Mouse (Mus musculus) forebrain, embryonic 11.5 days (tissue): ENCODE measurements around the gene Fbxl5. TPM values are rescaled to one million over a fixed set of nuclear protein-coding genes. Genes with fewer than 3 reads are reported as not detected.

ENCODE experiments used
- ATAC-seq: fragments of 200-750 bp; cut with Nextera tagmentation; replicated peaks from 2 replicates; pipeline ENCODE4 v1.8.0; 2017; ENCODE audit warnings: moderate TSS enrichment; ENCODE audit not compliant: low FRiP score
- DNase-seq: peaks from one replicate; pipeline ENCODE4 v3.0.0-alpha.2; 2017; ENCODE audit warnings: low spot score
- H3K27ac ChIP-seq: fragments of 300-500 bp; sonication (generic); 2 replicates; pipeline ENCODE4 v1.5.1; 2014; ENCODE audit warnings: low read depth, low read length
- H3K27me3 ChIP-seq: fragments of 300-500 bp; sonication (generic); 2 replicates; pipeline ENCODE4 v1.6.1; 2014; ENCODE audit warnings: mild to moderate bottlenecking, low read length, mixed read lengths; ENCODE audit not compliant: control insufficient read depth, insufficient read depth
- H3K36me3 ChIP-seq: fragments of 300-500 bp; sonication (generic); 2 replicates; pipeline ENCODE4 v1.6.1; 2014; ENCODE audit warnings: mild to moderate bottlenecking, low read length, moderate library complexity, mixed read lengths; ENCODE audit not compliant: control insufficient read depth, insufficient read depth
- H3K4me1 ChIP-seq: fragments of 300-500 bp; sonication (generic); replicated peaks from 2 replicates; pipeline ENCODE4 v1.6.1; 2014; ENCODE audit warnings: low read length, mixed read lengths; ENCODE audit not compliant: control insufficient read depth, insufficient read depth
- H3K4me2 ChIP-seq: fragments of 300-500 bp; sonication (generic); 2 replicates; pipeline ENCODE4 v1.6.1; 2014; ENCODE audit warnings: low read depth, mild to moderate bottlenecking, low read length, moderate library complexity, mixed read lengths; ENCODE audit not compliant: severe bottlenecking
- H3K4me3 ChIP-seq: fragments of 300-500 bp; sonication (generic); 2 replicates; pipeline ENCODE4 v1.5.1; 2014; ENCODE audit warnings: low read depth, low read length
- H3K9ac ChIP-seq: fragments of 300-500 bp; sonication (generic); 2 replicates; pipeline ENCODE4 v1.6.1; 2014; ENCODE audit warnings: low read length
- H3K9me3 ChIP-seq: fragments of 300-500 bp; sonication (generic); 2 replicates; pipeline ENCODE4 v1.6.1; 2016; ENCODE audit warnings: low read length, mixed read lengths; ENCODE audit not compliant: control insufficient read depth
- WGBS: fragments of 180-500 bp; shearing (Covaris S2); extraction: QIAGEN DNeasy Blood & Tissue Kit; methylation state at CpG from one replicate; pipeline ENCODE4 v1.1.7; 2014; 5-methylcytosine and 5-hydroxymethylcytosine counted together
- polyA plus RNA-seq: library from polyadenylated mRNA; unstranded; fragments of >200 nt; fragmentation: Nextera tagmentation; extraction: Ambion mirVana; gene quantifications from 2 replicates; pipeline ENCODE4 v1.2.1, GENCODE M21; 2014

The Fbxl5 gene
- polyA plus RNA-seq, 1 experiment from 2014 or later = 69.1 TPM

DNA sequence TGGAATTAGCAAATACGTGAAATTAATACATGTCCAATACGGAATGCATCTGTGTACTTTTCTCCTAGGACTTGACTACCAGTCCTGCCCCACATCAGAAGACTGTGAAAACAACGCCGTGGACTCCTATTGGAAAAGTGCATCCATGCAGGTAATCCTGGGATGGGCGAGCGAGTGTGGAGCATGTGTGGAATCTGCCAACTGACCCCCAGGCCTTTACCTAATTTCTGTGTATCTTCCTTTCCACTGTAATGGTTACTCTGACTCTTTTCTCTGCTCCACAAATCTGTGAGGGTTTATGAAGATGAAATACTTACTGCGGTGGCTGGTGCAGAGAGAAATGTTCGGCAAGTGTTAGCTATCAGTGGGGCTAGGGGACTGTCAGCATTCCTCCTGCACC is 761 bp upstream of the Fbxl5 start:
- ATAC-seq = no peak
- no peak for DNase-seq

GRCm38 (mm10) chr5:43820785-43821184 is 653 bp downstream of the Fbxl5 start:
- Histone ChIP-seq H3K36me3 (no peaks in the 10 kb centered on the region), H3K27me3 (no peaks in the 10 kb centered on the region), H3K4me2 (no peak overlapping the region), H3K9me3 (no peaks in the 10 kb centered on the region), H3K4me3 (no peak overlapping the region), H3K4me1 (no peaks in the 10 kb centered on the region), H3K9ac (no peak overlapping the region), H3K27ac (no peak overlapping the region)
- DNase-seq (no peak), ATAC-seq (no peak)
- 93% methylated on average over 11 of the region's 11 CpGs for WGBS

More for the DNA sequence above, 761 bp upstream of the Fbxl5 start:
- H3K4me3 ChIP-seq = no peak overlapping the region
- H3K36me3 ChIP-seq = no peaks in the 10 kb centered on the region
- no peak overlapping the region for H3K4me2 ChIP-seq
- H3K27ac ChIP-seq = no peak overlapping the region
- no peaks in the 10 kb centered on the region for H3K4me1 ChIP-seq
- no peaks in the 10 kb centered on the region for H3K27me3 ChIP-seq
- WGBS = 66% methylated on average over 8 of the region's 8 CpGs
- no peak overlapping the region for H3K9ac ChIP-seq
- no peaks in the 10 kb centered on the region for H3K9me3 ChIP-seq

- no peak for DNase-seq
- H3K9me3 ChIP-seq = no peaks in the 10 kb centered on the region
- no peak for ATAC-seq
- 57% methylated on average over 12 of the region's 12 CpGs for WGBS
- no peak within 1 kb of the TSS for H3K27ac ChIP-seq
- no peak within 1 kb of the TSS for H3K4me2 ChIP-seq
- no peaks in the 10 kb centered on the region for H3K4me1 ChIP-seq
- no peaks in the 10 kb centered on the region for H3K27me3 ChIP-seq
- no peaks in the 10 kb centered on the region for H3K36me3 ChIP-seq
- H3K9ac ChIP-seq = no peak within 1 kb of the TSS
- no peak within 1 kb of the TSS for H3K4me3 ChIP-seq
Observed at GRCm38 (mm10) chr5:43818695-43819094, 2.7 kb downstream of the Fbxl5 start, which contains the start of gene Bst1. Bst1 (plus strand) TSS chr5:43818885.

DNA sequence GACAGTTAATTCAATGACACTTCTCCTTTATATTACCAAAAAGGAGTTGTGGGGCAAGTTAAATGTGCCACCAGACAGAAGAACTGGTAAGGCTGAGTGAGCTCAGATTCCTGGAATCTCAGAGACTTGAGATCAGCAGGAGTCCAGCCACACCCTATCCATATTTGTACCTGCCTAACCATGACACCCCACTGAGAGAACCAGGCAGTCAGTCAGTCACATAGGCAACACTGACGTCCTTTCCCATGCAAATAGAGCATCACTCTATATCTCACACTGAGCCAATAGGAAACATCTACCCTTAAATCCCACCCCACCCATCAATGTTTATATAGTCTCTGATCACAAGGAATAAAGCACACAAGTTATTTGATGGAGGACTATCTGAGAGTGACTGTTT is 5.7 kb downstream of the Fbxl5 start:
- DNase-seq = no peak
- no peaks in the 10 kb centered on the region for H3K4me1 ChIP-seq
- no peaks in the 10 kb centered on the region for H3K36me3 ChIP-seq
- H3K27ac ChIP-seq = no peak overlapping the region
- ATAC-seq = no peak
- no peaks in the 10 kb centered on the region for H3K27me3 ChIP-seq
- no peaks in the 10 kb centered on the region for H3K9me3 ChIP-seq
- no peak overlapping the region for H3K9ac ChIP-seq
- 54% methylated on average over 1 of the region's 1 CpGs for WGBS
- no peak overlapping the region for H3K4me3 ChIP-seq
- no peak overlapping the region for H3K4me2 ChIP-seq

GRCm38 (mm10) chr5:43814536-43814935 is 6.9 kb downstream of the Fbxl5 start:
- H3K36me3 ChIP-seq = no peaks in the 10 kb centered on the region
- H3K4me3 ChIP-seq = no peak overlapping the region
- no peak overlapping the region for H3K27ac ChIP-seq
- no peaks in the 10 kb centered on the region for H3K27me3 ChIP-seq
- ATAC-seq = no peak
- no peak for DNase-seq
- H3K9me3 ChIP-seq = no peaks in the 10 kb centered on the region
- H3K9ac ChIP-seq = no peak overlapping the region
- no peaks in the 10 kb centered on the region for H3K4me1 ChIP-seq
- no peak overlapping the region for H3K4me2 ChIP-seq
- 82% methylated on average over 2 of the region's 2 CpGs for WGBS

GRCm38 (mm10) chr5:43810427-43811062 is 10.9 kb downstream of the Fbxl5 start:
- H3K9ac ChIP-seq = no peak overlapping the region
- 91% methylated on average over 1 of the region's 1 CpGs for WGBS
- H3K27ac ChIP-seq = no peak overlapping the region
- no peaks in the 10 kb centered on the region for H3K9me3 ChIP-seq
- no peak overlapping the region for H3K4me3 ChIP-seq
- H3K36me3 ChIP-seq = no peaks in the 10 kb centered on the region
- no peaks in the 10 kb centered on the region for H3K4me1 ChIP-seq
- ATAC-seq (no peak), DNase-seq (no peak)
- H3K27me3 ChIP-seq = no peaks in the 10 kb centered on the region
- no peak overlapping the region for H3K4me2 ChIP-seq

GRCm38 (mm10) chr5:43807744-43808696 is 13.4 kb downstream of the Fbxl5 start:
- peak; percentile 95 for ATAC-seq
- Histone ChIP-seq H3K4me2 (peak overlapping the region; percentile 53), H3K27ac (no peak overlapping the region), H3K9ac (peak overlapping the region; percentile 51), H3K27me3 (no peaks in the 10 kb centered on the region), H3K36me3 (no peaks in the 10 kb centered on the region), H3K4me3 (peak overlapping the region; percentile 33), H3K4me1 (no peaks in the 10 kb centered on the region), H3K9me3 (no peaks in the 10 kb centered on the region)
- DNase-seq = peak; percentile 93
- WGBS = 4% methylated on average over 48 of the region's 48 CpGs

GRCm38 (mm10) chr5:43806914-43807313 is 14.5 kb downstream of the Fbxl5 start:
- WGBS = 79% methylated on average over 4 of the region's 4 CpGs

More at GRCm38 (mm10) chr5:43806914-43807313, 14.5 kb downstream of the Fbxl5 start:
- Histone ChIP-seq H3K9me3 (no peaks in the 10 kb centered on the region), H3K9ac (no peak overlapping the region), H3K36me3 (no peaks in the 10 kb centered on the region), H3K27ac (no peak overlapping the region), H3K4me1 (no peaks in the 10 kb centered on the region), H3K4me3 (no peak overlapping the region), H3K27me3 (no peaks in the 10 kb centered on the region), H3K4me2 (no peak overlapping the region)
- DNase-seq (no peak), ATAC-seq (no peak)
